Mouse (Mus musculus) erythroblast, embryonic 14.5 days (primary cell): Measurements from ENCODE around the gene Bahcc1.

ENCODE experiments used
- GATA1 ChIP-seq: IDR thresholded peaks from 2 replicates; pipeline ENCODE4 v1.6.1; 2012; ENCODE audit warnings: low read length, inconsistent platforms, mixed read lengths
- TAL1 ChIP-seq: IDR thresholded peaks from 3 replicates; pipeline ENCODE4 v1.6.1; 2012; ENCODE audit warnings: low read length, inconsistent platforms, mixed read lengths

- no peak for TF ChIP-seq GATA1
- no peak for TF ChIP-seq TAL1
Observed at GRCm38 (mm10) chr11:120204200-120204599, 28.5 kb upstream of the Bahcc1 start.
